Mouse (Mus musculus): Measurements from ENCODE around the gene Slc25a13.

DNA sequence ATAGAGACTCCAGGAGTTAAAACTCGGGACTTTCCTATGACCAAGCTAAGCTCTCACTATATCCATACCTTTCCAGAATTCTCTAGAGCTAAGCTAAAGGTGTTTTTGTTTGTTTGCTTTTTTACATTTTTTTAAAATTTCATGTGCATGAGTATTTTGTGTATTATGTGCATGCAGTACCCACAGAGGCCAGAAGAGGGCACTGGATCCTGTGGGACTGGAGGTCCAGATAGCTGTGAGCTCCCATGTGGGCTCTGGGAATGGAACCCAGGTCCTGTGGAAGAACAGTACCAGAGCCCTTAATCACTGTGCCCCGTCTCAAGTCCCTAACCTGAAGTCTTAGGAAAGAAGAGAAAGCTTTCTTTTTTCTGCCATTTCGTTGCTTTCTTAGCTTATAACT, 80.2 kb downstream of the Slc25a13 start:
- TF ChIP-seq CTCF (IDR thresholded peaks at IDR 0.05; ENCODE audit: low read depth) (peak; percentile 62), EP300 (IDR thresholded peaks at IDR 0.05; ENCODE audit: low read depth) (no peak)
